Mouse (Mus musculus) granulocyte monocyte progenitor cell, adult 5-6 weeks (primary cell): Measurements from ENCODE around the gene Tmem156. TPM values are rescaled to one million over a fixed set of nuclear protein-coding genes. Genes with fewer than 3 reads are reported as not detected.
"Not testable (repeated sequence)": the region's sequence is repeated elsewhere in the genome, so short reads cannot be mapped to it uniquely, and the experiment has no call there.

Experiments
- ATAC-seq: replicated peaks from 2 replicates; pipeline ENCODE4 v1.8.0; 2016; ENCODE audit warnings: mild to moderate bottlenecking, moderate TSS enrichment, inconsistent platforms; ENCODE audit not compliant: poor library complexity, severe bottlenecking
- total RNA-seq, 2 experiments: library from RNA; stranded (forward) in 1 of 2; stranded (reverse) in 1 of 2; fragments of 200-712, 200-1000 nt in 1 of 2; fragments of >200 nt in 1 of 2; fragmentation: Nextera tagmentation in 1 of 2; gene quantifications; 2 replicates each; pipeline ENCODE4 v1.2.3; 2014 to 2017

Gene Tmem156
- total RNA-seq (2014; fragmentation: Nextera tagmentation) (38.6 and 42.1 TPM in 2 replicates), total RNA-seq (2017) (49.4 and 62.3 TPM in 2 replicates)

GRCm38 (mm10) chr5:65091921-65092320 lies at the start of gene Tmem156:
TSS of gene Tmem156 (minus strand) at chr5:65092132.
- ATAC-seq, result peak; percentile 37

- no peak for ATAC-seq
Observed at GRCm38 (mm10) chr5:65141242-65141641, 49.3 kb upstream of the Tmem156 start.

GRCm38 (mm10) chr5:65137073-65137472 lies 45.1 kb upstream of the Tmem156 start:
- peak; percentile 47; the same call in 1 of the 2 replicates for ATAC-seq

GRCm38 (mm10) chr5:65136159-65136558 lies 44.2 kb upstream of the Tmem156 start:
- peak; percentile 85 for ATAC-seq

GRCm38 (mm10) chr5:65131211-65131879 lies 39.4 kb upstream of the Tmem156 start:
- no peak for ATAC-seq

- no peak for ATAC-seq
Observed at GRCm38 (mm10) chr5:65130528-65131210, 38.7 kb upstream of the Tmem156 start.

GRCm38 (mm10) chr5:65128481-65128880 lies 36.5 kb upstream of the Tmem156 start:
- ATAC-seq, result no peak

- ATAC-seq, result no peak
Observed at GRCm38 (mm10) chr5:65126137-65126536, 34.2 kb upstream of the Tmem156 start.

GRCm38 (mm10) chr5:65122616-65123015 lies 30.7 kb upstream of the Tmem156 start:
- ATAC-seq, result no peak

- peak; percentile 89 for ATAC-seq
Observed at GRCm38 (mm10) chr5:65119918-65120317, 28.0 kb upstream of the Tmem156 start.

GRCm38 (mm10) chr5:65119495-65119894 lies 27.6 kb upstream of the Tmem156 start:
- ATAC-seq, result no peak

GRCm38 (mm10) chr5:65116789-65117188 lies 24.9 kb upstream of the Tmem156 start:
- ATAC-seq, result no peak; the same call in 1 of the 2 replicates

GRCm38 (mm10) chr5:65113323-65113722 lies 21.4 kb upstream of the Tmem156 start:
- no peak for ATAC-seq

GRCm38 (mm10) chr5:65112225-65112624 lies 20.3 kb upstream of the Tmem156 start:
- ATAC-seq, result not testable (repeated sequence)

- ATAC-seq, result peak; percentile 40
Observed at GRCm38 (mm10) chr5:65107773-65108432, 16.0 kb upstream of the Tmem156 start.

- peak; percentile 71 for ATAC-seq
Observed at GRCm38 (mm10) chr5:65106876-65107772, 15.2 kb upstream of the Tmem156 start, which contains the start of gene Klhl5. TSS of gene Klhl5 (plus strand) at chr5:65107539.

GRCm38 (mm10) chr5:65102641-65103042 lies 10.7 kb upstream of the Tmem156 start:
- peak; percentile 42 for ATAC-seq

GRCm38 (mm10) chr5:65102026-65102640 lies 10.2 kb upstream of the Tmem156 start:
- peak; percentile 3; the same call in 1 of the 2 replicates for ATAC-seq

GRCm38 (mm10) chr5:65101621-65102020 lies 9.7 kb upstream of the Tmem156 start:
- ATAC-seq, result peak; percentile 83

GRCm38 (mm10) chr5:65101209-65101608 lies 9.3 kb upstream of the Tmem156 start:
- peak; percentile 10 for ATAC-seq
